Mouse (Mus musculus): Measurements from ENCODE around the gene Lypd8.
"Not testable (repeated sequence)": the region's sequence is repeated elsewhere in the genome, so short reads cannot be mapped to it uniquely, and the experiment has no call there.

The Lypd8 gene

GRCm38 (mm10) chr11:58378763-58379278 is at the start of gene Lypd8:
TSS of gene Lypd8 (plus strand) at chr11:58379043.
- no peak for DNase-seq (ENCODE audit: low spot score in 2 of 2)

GRCm38 (mm10) chr11:58329906-58330275 is 49.0 kb upstream of the Lypd8 start:
- no peak for DNase-seq (ENCODE audit: low spot score in 2 of 2)

DNA sequence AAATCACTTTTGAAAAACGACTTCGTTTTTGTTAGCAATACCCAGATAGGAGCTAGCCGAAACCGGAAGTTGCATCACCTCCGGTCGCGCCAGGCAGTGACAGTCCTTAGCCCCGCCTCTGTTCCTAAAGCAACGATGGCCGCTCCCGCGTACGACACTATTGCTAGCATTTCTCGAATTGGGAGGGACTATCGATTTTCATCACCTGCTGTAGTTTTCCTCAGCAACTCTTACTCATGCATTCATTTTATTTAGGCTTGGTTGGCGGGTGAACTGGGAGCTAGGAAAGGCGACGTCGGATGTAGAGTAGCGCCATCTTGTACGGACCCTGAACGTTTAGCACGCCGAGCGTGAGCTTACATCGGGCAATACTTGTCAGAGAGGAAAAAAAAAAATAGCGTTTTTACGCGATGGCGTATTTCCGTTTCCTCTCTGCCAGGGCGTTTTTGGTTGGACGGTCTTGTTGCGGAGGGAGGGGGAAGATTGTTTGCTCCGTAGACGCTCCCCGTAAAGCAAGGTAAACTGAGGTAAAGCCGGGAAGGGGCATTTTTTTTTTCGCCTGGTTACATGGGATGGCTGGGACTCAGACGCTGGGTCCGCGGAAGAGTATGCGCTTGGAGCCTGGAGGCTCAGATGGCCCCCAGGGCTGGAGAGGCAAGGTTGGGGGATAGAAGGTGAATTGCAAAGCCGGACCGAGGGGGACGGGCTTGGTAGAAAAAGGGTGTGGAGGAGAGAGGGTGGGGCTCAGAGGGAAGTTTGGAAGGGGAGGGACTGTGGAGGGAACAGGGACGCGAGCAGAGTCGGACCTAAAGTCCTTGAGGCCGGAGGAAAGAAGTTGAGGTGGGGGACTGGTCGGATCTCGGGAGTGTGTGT is 48.3 kb upstream of the Lypd8 start, which contains the start of the genes Zfp672 and Sh3bp5l:
Zfp672 (minus strand) TSS at position 64 of the 873 bp plus-strand sequence.
Sh3bp5l (plus strand) TSS at position 449 of the 873 bp plus-strand sequence.
- DNase-seq (ENCODE audit: low spot score in 2 of 2): peak; percentile 73 to 84

- peak in 1 of 2 experiments; percentile 22 for DNase-seq (ENCODE audit: low spot score in 2 of 2)
Measured at GRCm38 (mm10) chr11:58331149-58331495, 47.7 kb upstream of the Lypd8 start.

DNA sequence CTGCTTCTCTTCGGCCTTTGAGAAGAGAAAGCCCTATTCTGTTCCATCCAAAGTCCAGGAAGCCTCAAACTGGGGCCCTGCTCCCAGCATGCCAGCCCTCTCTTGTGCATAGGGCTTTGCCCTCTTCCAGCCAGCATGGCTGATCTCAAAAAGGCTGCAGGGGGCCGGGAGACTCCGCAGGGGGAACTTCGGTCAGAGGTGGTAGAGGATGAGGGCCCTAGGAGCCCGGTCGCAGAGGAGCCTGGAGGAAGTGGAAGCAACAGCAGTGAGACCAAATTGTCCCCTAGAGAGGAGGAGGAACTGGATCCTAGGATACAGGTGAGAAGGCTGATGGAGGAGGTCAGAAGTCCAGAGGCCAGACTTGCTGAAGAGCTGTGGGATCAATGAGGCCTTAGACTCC is 47.3 kb upstream of the Lypd8 start:
- no peak for DNase-seq (ENCODE audit: low spot score in 2 of 2)

DNA sequence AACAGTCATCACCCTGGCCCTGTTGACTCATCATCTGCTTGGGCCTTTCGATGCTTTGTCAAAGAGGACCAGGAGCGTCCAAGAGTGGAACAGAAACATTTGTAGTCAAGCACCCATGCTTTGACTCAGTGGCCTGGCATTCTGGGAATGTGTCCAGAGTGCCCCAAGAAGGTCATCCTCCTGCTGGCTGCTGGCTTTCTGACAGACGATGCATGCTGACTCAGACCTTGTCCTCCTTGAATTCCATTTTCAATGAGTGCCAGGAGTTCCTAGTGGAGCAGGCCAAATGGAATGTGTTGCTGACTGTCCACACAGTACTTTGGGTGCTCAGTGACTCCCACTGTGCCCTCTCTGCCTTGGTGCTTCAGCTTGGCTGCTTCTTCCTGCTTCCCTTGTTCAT is 44.1 kb upstream of the Lypd8 start:
- DNase-seq (ENCODE audit: low spot score in 2 of 2): no peak

DNA sequence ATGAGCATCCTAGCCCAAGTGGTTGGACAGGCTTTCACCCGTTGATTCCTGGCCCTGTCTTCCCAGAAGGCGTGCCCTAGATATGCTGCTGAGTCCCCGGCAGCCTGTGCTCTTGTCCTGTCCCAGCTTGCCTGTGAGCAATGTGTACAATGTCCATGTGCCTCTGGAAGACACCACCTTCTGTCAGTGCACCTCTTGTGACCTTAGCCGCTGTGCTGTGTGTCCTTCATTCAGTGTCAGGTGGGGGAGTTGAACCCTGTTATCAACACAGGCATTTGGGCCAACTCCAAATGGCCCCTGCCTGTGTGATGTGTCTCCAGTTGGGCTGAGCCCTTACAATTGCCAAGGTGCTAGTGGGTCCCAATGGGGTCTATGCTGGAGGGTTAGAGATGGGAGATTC is 32.1 kb upstream of the Lypd8 start:
- DNase-seq (ENCODE audit: low spot score in 2 of 2): no peak

- DNase-seq (ENCODE audit: low spot score in 2 of 2): no peak
Measured at GRCm38 (mm10) chr11:58350628-58351027, 28.2 kb upstream of the Lypd8 start.

DNA sequence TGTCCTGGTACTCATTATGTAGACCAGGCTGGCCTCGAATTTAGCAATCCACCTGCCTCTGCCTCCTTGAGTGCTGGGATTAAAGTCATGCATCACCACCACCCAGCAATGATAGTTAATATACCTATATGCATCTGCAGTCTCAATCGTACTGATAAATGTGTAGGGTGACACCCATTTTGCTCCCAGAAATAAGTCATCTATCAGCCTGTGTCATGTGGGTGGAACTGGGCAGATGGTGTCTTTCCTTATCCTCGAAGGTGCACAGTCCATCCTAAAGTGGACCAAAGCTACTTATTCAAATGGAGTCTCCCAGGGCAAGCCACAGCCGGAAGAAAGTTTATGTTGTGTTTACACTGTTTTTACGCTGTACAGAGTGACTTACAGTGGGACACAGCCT is 27.7 kb upstream of the Lypd8 start:
- DNase-seq (ENCODE audit: low spot score in 2 of 2): no peak

DNA sequence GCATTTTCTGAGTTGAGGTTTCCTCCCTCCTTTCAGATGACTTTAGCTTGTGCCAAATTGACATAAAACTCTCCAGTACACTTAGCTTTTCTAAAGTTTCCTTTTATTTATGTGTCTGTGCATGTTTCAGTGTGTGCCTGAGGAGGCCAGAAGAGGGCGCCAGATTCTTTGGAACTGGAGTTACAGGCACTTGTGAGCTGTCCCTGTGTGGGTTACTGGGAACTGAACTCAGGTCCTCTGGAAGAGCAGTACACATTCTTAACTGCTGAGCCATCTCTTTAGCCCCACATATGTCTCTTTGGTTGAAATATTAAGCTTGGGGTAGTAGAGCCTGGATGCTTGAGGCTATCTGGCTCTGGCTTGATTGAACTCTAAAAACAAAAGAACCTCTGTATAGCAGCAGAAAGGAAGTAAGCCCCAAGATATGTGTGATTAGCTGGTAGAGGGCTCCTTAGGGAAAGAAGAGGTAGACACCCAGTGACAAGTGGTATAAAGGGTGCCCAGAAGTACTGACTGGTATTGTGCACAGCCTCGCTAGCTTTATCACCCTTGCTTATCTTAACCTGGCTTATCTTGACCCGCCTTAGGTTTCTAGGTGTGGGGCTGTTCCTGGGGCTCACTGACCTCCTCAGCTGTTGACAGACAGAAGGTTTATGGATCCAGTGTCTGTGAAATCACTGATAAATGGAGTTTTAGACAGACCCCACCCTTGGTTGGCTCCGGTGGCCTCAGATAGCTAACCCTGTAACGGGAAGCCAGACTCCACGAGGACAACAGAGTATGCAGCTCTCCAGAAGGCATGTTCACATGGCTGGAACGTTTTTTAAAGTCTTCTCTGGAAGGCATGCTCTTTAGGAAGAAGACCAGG is 25.9 kb upstream of the Lypd8 start:
- no peak for DNase-seq (ENCODE audit: low spot score in 2 of 2)

DNA sequence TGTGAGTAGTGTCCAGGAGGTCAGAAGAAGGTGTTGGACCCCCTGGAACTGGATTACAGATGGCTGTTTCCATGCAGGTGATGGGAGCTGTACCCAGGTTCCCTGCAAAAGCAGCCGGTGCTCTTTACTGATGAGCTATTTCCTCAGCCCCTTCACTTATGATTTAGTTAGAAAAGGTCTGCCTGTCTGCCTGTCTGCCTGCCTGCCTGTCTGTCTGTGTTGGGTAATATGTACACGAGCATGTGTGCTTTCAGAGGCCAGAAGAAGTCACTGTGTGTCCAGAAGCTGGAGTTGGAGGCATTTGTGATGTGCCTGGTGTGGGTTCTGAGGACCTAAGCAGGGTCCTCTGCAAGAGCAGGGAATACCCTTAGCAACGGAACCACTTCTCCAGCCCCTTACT is 25.1 kb upstream of the Lypd8 start:
- no peak for DNase-seq (ENCODE audit: low spot score in 2 of 2)

DNA sequence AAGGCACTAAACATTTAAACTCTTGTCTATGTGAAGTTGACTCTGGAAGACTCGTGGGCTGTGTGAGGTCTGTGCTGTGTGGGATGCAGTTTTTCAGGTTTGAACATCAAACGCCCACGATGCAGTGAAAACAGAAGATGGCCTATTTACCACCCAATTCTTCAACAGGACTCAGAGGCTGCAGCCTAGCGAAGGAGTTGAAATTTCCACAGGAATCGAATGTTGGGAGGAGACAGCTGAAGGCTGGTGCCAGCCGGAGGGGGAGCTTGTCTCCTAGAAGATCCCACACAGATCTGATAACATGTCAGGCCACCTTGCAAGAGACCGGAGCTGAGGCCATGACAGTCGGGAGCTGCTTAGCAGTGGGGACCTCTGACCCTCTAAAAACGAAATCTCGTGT is 24.4 kb upstream of the Lypd8 start:
- no peak for DNase-seq (ENCODE audit: low spot score in 2 of 2)

GRCm38 (mm10) chr11:58354927-58355326 is 23.9 kb upstream of the Lypd8 start:
- DNase-seq (ENCODE audit: low spot score in 2 of 2): no peak

DNA sequence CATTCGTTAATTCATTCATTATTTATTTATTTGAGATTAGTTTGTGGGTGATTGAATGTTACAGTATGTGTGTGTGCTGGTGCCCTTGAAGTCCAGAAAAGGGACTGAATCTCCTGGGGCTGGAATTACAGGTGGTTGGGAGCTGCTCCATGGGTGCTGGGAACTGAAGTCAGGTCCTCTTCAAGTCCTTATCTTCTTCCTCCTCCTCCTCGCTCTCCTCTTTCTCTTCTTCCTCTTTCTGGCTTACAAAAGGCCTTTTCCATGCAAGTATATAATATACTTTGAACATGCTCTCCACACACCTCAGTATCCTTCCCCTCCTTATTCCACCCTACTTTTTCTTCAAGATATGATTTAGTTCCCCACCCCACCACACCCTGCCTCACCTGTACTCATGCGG is 21.8 kb upstream of the Lypd8 start:
- DNase-seq (ENCODE audit: low spot score in 2 of 2): no peak

GRCm38 (mm10) chr11:58357844-58358534 is 20.9 kb upstream of the Lypd8 start:
- DNase-seq (ENCODE audit: low spot score in 2 of 2): no peak

GRCm38 (mm10) chr11:58362562-58362961 is 16.3 kb upstream of the Lypd8 start:
- not testable (repeated sequence) for DNase-seq (ENCODE audit: low spot score in 2 of 2)

GRCm38 (mm10) chr11:58364454-58364853 is 14.4 kb upstream of the Lypd8 start:
- no peak for DNase-seq (ENCODE audit: low spot score in 2 of 2)

GRCm38 (mm10) chr11:58366191-58366590 is 12.7 kb upstream of the Lypd8 start:
- not testable (repeated sequence) for DNase-seq (ENCODE audit: low spot score in 2 of 2)

- no peak for DNase-seq (ENCODE audit: low spot score in 2 of 2)
Measured at GRCm38 (mm10) chr11:58377273-58377672, 1.6 kb upstream of the Lypd8 start.

DNA sequence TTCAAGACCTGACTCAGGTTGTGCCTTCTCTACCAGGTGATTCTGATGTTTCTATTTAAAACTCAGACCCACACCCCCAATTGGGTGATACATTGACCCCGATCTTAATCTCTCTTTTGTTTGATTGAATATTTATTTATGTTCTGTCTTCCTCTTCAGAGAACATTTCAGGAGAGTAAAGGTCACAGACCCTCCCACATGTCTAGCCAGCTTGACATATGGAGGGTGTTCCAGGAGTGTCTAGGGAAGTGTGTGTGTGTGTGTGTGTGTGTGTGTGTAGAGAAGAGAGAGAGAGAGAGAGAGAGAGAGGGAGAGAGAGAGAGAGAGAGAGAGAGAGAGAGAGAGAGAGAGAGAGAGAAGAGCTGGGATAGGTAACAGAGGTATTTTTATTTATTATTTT is 1.2 kb upstream of the Lypd8 start:
- DNase-seq (ENCODE audit: low spot score in 2 of 2): no peak

DNA sequence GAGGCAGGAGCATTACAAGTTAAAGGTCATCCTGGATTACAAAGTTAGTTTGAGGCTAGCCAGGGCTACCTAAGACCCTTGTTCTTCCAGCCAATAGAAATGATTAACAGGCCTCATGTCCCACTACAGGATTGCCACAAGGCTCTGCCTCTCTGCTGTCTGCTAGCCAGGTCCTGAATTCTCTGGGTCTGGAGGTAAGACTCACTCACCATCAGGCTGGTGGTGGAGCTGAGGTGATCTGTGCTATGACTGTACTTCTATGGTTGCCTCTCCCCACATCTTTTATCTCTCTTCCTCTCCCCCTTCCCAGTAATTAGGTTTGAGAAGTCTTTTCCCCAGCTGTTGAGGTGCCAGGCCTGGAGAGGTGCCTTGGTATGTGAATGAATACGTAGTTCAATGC is 673 bp downstream of the Lypd8 start:
- DNase-seq (ENCODE audit: low spot score in 2 of 2): no peak

GRCm38 (mm10) chr11:58382471-58382870 is 3.6 kb downstream of the Lypd8 start:
- no peak for DNase-seq (ENCODE audit: low spot score in 2 of 2)

Data from spleen, postnatal 14 days (tissue).